7 mouse cellular contexts compared by ENCODE assay signal in genomic region chr3:84220326-84220725, GRCm38 (mm10). TPM values are rescaled to one million over a fixed set of nuclear protein-coding genes. Genes with fewer than 3 reads are reported as not detected.
A peak's percentile ranks its signal among the peaks of the same experiment; 100 is the strongest.
DNase-seq lines count a peak whose midpoint lies in the region; ATAC-seq and TF ChIP-seq lines count a peak whose summit lies in the region.

No protein-coding gene starts in this region.

- no peak overlapping the region for H3K27ac ChIP-seq in lung, embryonic 15.5 days
- H3K27ac ChIP-seq in embryonic fibroblast, embryonic 13.5 days (ENCODE audit: insufficient read depth, low read length): peak overlapping the region; percentile 69
- H3K27ac ChIP-seq in limb, embryonic 10.5 days: peak overlapping the region; percentile 80
- no peak overlapping the region for H3K27ac ChIP-seq in small intestine, adult 2 months (ENCODE audit: insufficient read depth, low read depth, low read length)

- TF ChIP-seq CTCF in embryonic fibroblast, embryonic 13.5 days (IDR thresholded peaks at IDR 0.05; ENCODE audit: borderline replicate concordance, insufficient read depth, low read length): no peak
- TF ChIP-seq CTCF in small intestine, adult 2 months (IDR thresholded peaks at IDR 0.05; ENCODE audit: extremely low read depth, insufficient read length, insufficient replicate concordance, low read depth, low read length): no peak

- peak overlapping the region; percentile 44; the same call in 1 of the 2 replicates for H3K9ac ChIP-seq in lung, embryonic 15.5 days

- no peak for TF ChIP-seq POLR2A in embryonic fibroblast, embryonic 13.5 days (IDR thresholded peaks at IDR 0.05; ENCODE audit: low read depth, low read length)
- TF ChIP-seq POLR2A in small intestine, adult 2 months (IDR thresholded peaks at IDR 0.05; ENCODE audit: low read depth, low read length): no peak

- 1% methylated on average over 9 of the region's 9 CpGs for WGBS in lung, embryonic 15.5 days
- 1% methylated on average over 9 of the region's 9 CpGs for WGBS in limb, embryonic 10.5 days
- WGBS in small intestine, adult 2 months: 50% methylated on average over 9 of the region's 9 CpGs

- no peak for DNase-seq in lung, postnatal 25 days (ENCODE audit: low spot score)
- DNase-seq in limb, embryonic 10.5 days (ENCODE audit: low spot score): peak; percentile 50
- no peak for DNase-seq in frontal cortex, postnatal 36 days (ENCODE audit: low spot score in 2 of 2)
- DNase-seq in cerebellum, adult 9-11 months: no peak

- H3K4me2 ChIP-seq in lung, embryonic 15.5 days: peak overlapping the region; percentile 68

- no peaks in the 10 kb centered on the region for H3K9me3 ChIP-seq in lung, embryonic 15.5 days
- H3K9me3 ChIP-seq in limb, embryonic 10.5 days (replicated peaks): no peaks in the 10 kb centered on the region

- peak overlapping the region; percentile 42 for H3K4me3 ChIP-seq in lung, embryonic 15.5 days
- H3K4me3 ChIP-seq in embryonic fibroblast, embryonic 13.5 days (ENCODE audit: insufficient read depth, low read length): peak overlapping the region; percentile 85
- H3K4me3 ChIP-seq in limb, embryonic 10.5 days: peak overlapping the region; percentile 64
- peak overlapping the region; percentile 41 for H3K4me3 ChIP-seq in small intestine, adult 2 months (ENCODE audit: low read depth, low read length)

- no peaks in the 10 kb centered on the region for H3K27me3 ChIP-seq in lung, embryonic 15.5 days
- H3K27me3 ChIP-seq in limb, embryonic 10.5 days (ENCODE audit: low read depth, poor library complexity, severe bottlenecking): peaks cover 8% of the 10 kb centered on the region; the same call in 1 of the 2 replicates
- no peaks in the 10 kb centered on the region for H3K27me3 ChIP-seq in small intestine, adult 2 months (ENCODE audit: control insufficient read depth, insufficient read depth, low read length)

- H3K36me3 ChIP-seq in lung, embryonic 15.5 days: no peaks in the 10 kb centered on the region
- H3K36me3 ChIP-seq in limb, embryonic 10.5 days: no peaks in the 10 kb centered on the region
- H3K36me3 ChIP-seq in small intestine, adult 2 months (ENCODE audit: control insufficient read depth, insufficient read depth, low read length): no peaks in the 10 kb centered on the region; the same call in 1 of the 2 replicates

- ATAC-seq in lung, embryonic 15.5 days (ENCODE audit: borderline replicate concordance, extremely low read depth, low FRiP score, low TSS enrichment): no peak; the same call in 1 of the 2 replicates

- peaks cover 19% of the 10 kb centered on the region; the same call in 1 of the 2 replicates for H3K4me1 ChIP-seq in lung, embryonic 15.5 days
- H3K4me1 ChIP-seq in embryonic fibroblast, embryonic 13.5 days (ENCODE audit: control insufficient read depth, insufficient read depth, low read length): peaks cover 6% of the 10 kb centered on the region; the same call in 1 of the 2 replicates
- peaks cover 29% of the 10 kb centered on the region for H3K4me1 ChIP-seq in limb, embryonic 10.5 days
- H3K4me1 ChIP-seq in small intestine, adult 2 months (ENCODE audit: control insufficient read depth, insufficient read depth, insufficient read length, low read length): peaks cover 4% of the 10 kb centered on the region; the same call in 1 of the 2 replicates

RNA-seq across cellular contexts. Expression of gene Gm6525, which starts 46.4 kb away (rescaled TPM):
- 0.52 and 0.67 TPM in 2 replicates for polyA plus RNA-seq in lung, embryonic 15.5 days (2015; fragmentation: Nextera tagmentation; extraction: Ambion mirVana)
- polyA plus RNA-seq in embryonic fibroblast, embryonic 13.5 days (2011; ENCODE audit: insufficient read length, low read depth, missing spikeins): not detected in 2 replicates
- 0.58 and 0.60 TPM in 2 replicates for polyA plus RNA-seq in limb, embryonic 10.5 days (2016; fragmentation: Nextera tagmentation; extraction: Ambion mirVana)
- not detected in 2 replicates for polyA plus RNA-seq in small intestine, adult 2 months (2012; rRNA removed)

Comparison
In these comparisons a context has a peak if more than half of its experiments do, and no peak if none do; other contexts are left out.
1. H3K27ac ChIP-seq: peak in embryonic fibroblast, embryonic 13.5 days (single experiment) and limb, embryonic 10.5 days (single experiment); none in lung, embryonic 15.5 days (single experiment) and small intestine, adult 2 months (single experiment).
2. Peak in every context shown above with its lines, with median percentiles within 50 percentile points of each other: H3K4me3 ChIP-seq.